Mouse (Mus musculus) limb, embryonic 12.5 days (tissue): ENCODE data around the gene Stk38l. TPM values are rescaled to one million over a fixed set of nuclear protein-coding genes. Genes with fewer than 3 reads are reported as not detected.
"Not testable (repeated sequence)": the region's sequence is repeated elsewhere in the genome, so short reads cannot be mapped to it uniquely, and the experiment has no call there.

ENCODE experiments used
- ATAC-seq: fragments of 200-750 bp; cut with Nextera tagmentation; 2 replicates; pipeline ENCODE4 v1.8.0; 2017; ENCODE audit warnings: low read depth, moderate TSS enrichment; ENCODE audit not compliant: insufficient number of reproducible peaks, insufficient read depth, low FRiP score, low TSS enrichment
- H3K27ac ChIP-seq: fragments of 300-500 bp; sonication (generic); 2 replicates; pipeline ENCODE4 v1.5.1; 2016; ENCODE audit warnings: mild to moderate bottlenecking, moderate library complexity
- H3K27me3 ChIP-seq: fragments of 300-500 bp; sonication (generic); 2 replicates; pipeline ENCODE4 v1.6.1; 2016; ENCODE audit warnings: mild to moderate bottlenecking, moderate library complexity
- H3K36me3 ChIP-seq: fragments of 300-500 bp; sonication (generic); 2 replicates; pipeline ENCODE4 v1.6.1; 2016; ENCODE audit warnings: mild to moderate bottlenecking, moderate library complexity
- H3K4me1 ChIP-seq: fragments of 300-500 bp; sonication (generic); replicated peaks from 2 replicates; pipeline ENCODE4 v1.6.1; 2016
- H3K4me2 ChIP-seq: fragments of 300-500 bp; sonication (generic); 2 replicates; pipeline ENCODE4 v1.6.1; 2016; ENCODE audit warnings: mild to moderate bottlenecking, moderate library complexity
- H3K4me3 ChIP-seq: fragments of 300-500 bp; sonication (generic); replicated peaks from 2 replicates; pipeline ENCODE4 v1.5.1; 2016; ENCODE audit warnings: mild to moderate bottlenecking
- H3K9ac ChIP-seq: fragments of 300-500 bp; sonication (generic); replicated peaks from 2 replicates; pipeline ENCODE4 v1.6.1; 2016; ENCODE audit warnings: mild to moderate bottlenecking, moderate library complexity
- H3K9me3 ChIP-seq: fragments of 300-500 bp; sonication (generic); 2 replicates; pipeline ENCODE4 v1.6.1; 2016; ENCODE audit warnings: mild to moderate bottlenecking, moderate library complexity
- WGBS: fragments of 180-500 bp; shearing (Covaris S2); methylation state at CpG from one replicate; pipeline ENCODE4 v1.1.7; 2016; 5-methylcytosine and 5-hydroxymethylcytosine counted together
- polyA plus RNA-seq: library from polyadenylated mRNA; unstranded; fragments of >200 nt; fragmentation: Nextera tagmentation; extraction: Ambion mirVana; gene quantifications from 2 replicates; pipeline ENCODE4 v1.2.1, GENCODE M21; 2016

Gene Stk38l
- polyA plus RNA-seq, 1 experiment from 2014 or later: 22.6 TPM

- no peak for ATAC-seq
- no peaks in the 10 kb centered on the region for H3K27me3 ChIP-seq
- 89% methylated on average over 5 of the region's 5 CpGs for WGBS
- H3K9ac ChIP-seq: no peak overlapping the region
- peaks cover 83% of the 10 kb centered on the region for H3K36me3 ChIP-seq
- no peaks in the 10 kb centered on the region for H3K9me3 ChIP-seq
- no peak overlapping the region for H3K4me2 ChIP-seq
- no peak overlapping the region for H3K27ac ChIP-seq
- H3K4me1 ChIP-seq: peaks cover 11% of the 10 kb centered on the region
- no peak overlapping the region for H3K4me3 ChIP-seq
These were observed 46.0 kb downstream of the Stk38l start for GRCm38 (mm10) chr6:146770808-146771207.

DNA sequence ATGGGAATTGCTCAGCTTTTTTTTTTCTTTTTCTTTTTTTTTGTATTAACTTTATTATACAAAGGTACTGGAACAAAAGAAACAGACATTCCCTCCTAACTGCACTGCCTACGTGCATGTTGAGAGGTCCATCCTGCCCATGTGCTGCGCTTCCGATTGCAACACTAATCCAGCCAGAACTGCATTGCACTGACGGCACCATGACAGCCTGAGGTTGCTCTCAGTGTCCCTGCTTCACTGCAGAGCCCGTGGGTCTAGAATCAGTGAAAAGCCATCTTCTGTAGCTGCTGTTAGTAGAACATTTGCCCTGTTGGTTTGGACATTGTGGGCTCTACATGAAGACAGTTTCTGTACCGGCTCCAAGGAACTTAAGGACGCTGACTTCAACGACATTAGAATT, 51.1 kb downstream of the Stk38l start:
- not testable (repeated sequence) for H3K9me3 ChIP-seq, H3K4me1 ChIP-seq, H3K27ac ChIP-seq, H3K4me2 ChIP-seq, H3K27me3 ChIP-seq, H3K9ac ChIP-seq, ATAC-seq, H3K4me3 ChIP-seq
- 90% methylated on average over 8 of the region's 8 CpGs for WGBS
- peaks cover 53% of the 10 kb centered on the region for H3K36me3 ChIP-seq

- no peak overlapping the region for H3K9ac ChIP-seq
- no peak overlapping the region for H3K27ac ChIP-seq
- H3K36me3 ChIP-seq: peaks cover 44% of the 10 kb centered on the region
- ATAC-seq: no peak
- WGBS: 66% methylated on average over 2 of the region's 2 CpGs
- no peak overlapping the region for H3K4me2 ChIP-seq
- no peaks in the 10 kb centered on the region for H3K9me3 ChIP-seq
- H3K4me3 ChIP-seq: no peak overlapping the region
- H3K4me1 ChIP-seq: no peaks in the 10 kb centered on the region
- no peaks in the 10 kb centered on the region for H3K27me3 ChIP-seq
These were observed 52.0 kb downstream of the Stk38l start for GRCm38 (mm10) chr6:146776610-146777389.

- no peak overlapping the region for H3K4me3 ChIP-seq
- no peak overlapping the region for H3K9ac ChIP-seq
- ATAC-seq: no peak
- H3K36me3 ChIP-seq: peaks cover 35% of the 10 kb centered on the region
- no peaks in the 10 kb centered on the region for H3K27me3 ChIP-seq
- no peak overlapping the region for H3K4me2 ChIP-seq
- no peaks in the 10 kb centered on the region for H3K4me1 ChIP-seq
- 97% methylated on average over 3 of the region's 3 CpGs for WGBS
- no peak overlapping the region for H3K27ac ChIP-seq
- H3K9me3 ChIP-seq: no peaks in the 10 kb centered on the region
These were observed 53.3 kb downstream of the Stk38l start for GRCm38 (mm10) chr6:146778055-146778454.

DNA sequence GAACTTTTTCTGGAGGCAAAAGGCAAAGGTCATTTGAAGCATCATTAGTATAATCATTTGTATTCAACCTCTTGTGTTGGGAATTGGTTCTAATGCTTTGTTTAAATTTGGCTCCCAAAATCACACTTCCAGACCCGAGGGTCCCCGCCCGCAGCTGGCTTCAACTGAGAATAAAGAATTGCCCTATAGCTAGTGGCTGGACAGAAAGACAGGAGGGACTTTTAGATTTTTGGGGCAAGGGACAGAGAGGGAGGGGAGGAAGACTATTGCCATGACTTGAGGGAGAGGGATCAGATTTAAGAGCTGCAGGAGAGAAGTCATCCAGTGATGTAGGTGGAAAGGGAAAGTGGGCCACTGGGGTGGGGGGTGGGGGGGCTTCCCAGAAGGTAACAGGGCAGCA, 56.8 kb downstream of the Stk38l start:
- H3K9ac ChIP-seq: no peak overlapping the region
- peaks cover 7% of the 10 kb centered on the region; the same call in 1 of the 2 replicates for H3K9me3 ChIP-seq
- H3K4me3 ChIP-seq: no peak overlapping the region
- H3K4me1 ChIP-seq: no peaks in the 10 kb centered on the region
- no peak overlapping the region for H3K27ac ChIP-seq
- WGBS: 85% methylated on average over 3 of the region's 3 CpGs
- peaks cover 9% of the 10 kb centered on the region; the same call in 1 of the 2 replicates for H3K36me3 ChIP-seq
- no peak overlapping the region for H3K4me2 ChIP-seq
- H3K27me3 ChIP-seq: no peaks in the 10 kb centered on the region
- ATAC-seq: no peak

DNA sequence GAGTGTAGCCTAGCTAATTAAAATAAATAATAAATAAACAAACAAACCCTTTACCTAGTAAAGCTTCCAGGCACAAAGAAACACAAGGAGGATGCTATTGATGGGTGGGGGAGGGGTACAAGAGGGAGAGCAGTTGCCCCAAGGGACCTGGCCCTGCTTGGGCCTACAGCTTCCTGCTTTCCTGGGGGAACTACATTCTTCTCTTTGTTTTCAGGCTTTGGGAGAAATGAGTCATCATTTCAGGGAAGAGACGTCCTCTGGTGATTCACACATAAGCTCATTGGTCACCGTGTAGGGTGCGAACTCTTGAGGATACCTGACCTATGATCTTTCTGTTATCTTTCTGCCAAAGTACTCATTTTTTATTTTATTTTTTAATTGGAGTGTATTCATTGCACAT, 68.7 kb downstream of the Stk38l start:
- no peak overlapping the region for H3K9ac ChIP-seq
- peaks cover 14% of the 10 kb centered on the region for H3K4me1 ChIP-seq
- WGBS: 78% methylated on average over 3 of the region's 3 CpGs
- no peak for ATAC-seq
- no peak overlapping the region for H3K27ac ChIP-seq
- H3K27me3 ChIP-seq: peaks cover 11% of the 10 kb centered on the region; the same call in 1 of the 2 replicates
- H3K4me2 ChIP-seq: no peak overlapping the region
- no peaks in the 10 kb centered on the region for H3K36me3 ChIP-seq
- H3K4me3 ChIP-seq: no peak overlapping the region
- H3K9me3 ChIP-seq: no peaks in the 10 kb centered on the region

DNA sequence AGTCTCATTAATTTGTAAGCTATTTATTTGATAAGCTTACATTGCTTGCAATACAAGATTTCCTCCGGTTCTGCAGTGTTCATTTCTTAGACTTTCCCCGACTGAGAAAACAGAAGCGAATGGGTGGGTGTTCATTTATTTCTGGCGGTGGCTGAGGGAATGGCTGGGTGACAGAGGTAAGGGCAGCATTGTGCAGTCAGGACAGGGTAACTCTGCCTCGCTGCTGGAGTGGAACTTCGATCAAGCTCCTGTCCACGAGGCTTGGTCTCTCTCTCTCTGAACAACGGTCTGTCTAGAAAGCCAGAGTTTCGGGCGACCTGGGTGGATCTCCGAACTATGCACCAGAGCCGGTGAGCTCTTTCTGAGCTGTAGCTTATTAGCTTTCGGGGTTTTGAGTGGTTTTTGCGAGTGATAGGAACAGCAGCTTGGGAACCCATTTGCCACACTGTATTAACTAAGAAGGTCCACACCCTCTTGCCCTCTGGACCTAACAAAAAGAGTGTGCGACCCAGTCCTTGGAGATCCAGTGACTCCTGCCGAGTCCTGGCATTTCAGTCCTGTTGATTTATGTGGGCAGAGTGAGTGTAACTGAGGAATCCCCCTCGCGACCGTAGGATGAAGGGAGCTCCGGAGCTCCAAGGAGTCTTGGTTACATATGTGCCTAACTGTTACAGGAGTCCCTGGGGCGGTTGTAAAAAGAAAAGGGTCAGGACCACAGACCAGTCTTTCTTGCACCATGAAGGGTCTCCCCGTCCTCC, 70.5 kb downstream of the Stk38l start:
- no peak overlapping the region for H3K27ac ChIP-seq
- ATAC-seq: peak; percentile 60

GRCm38 (mm10) chr6:146795924-146796545, 71.2 kb downstream of the Stk38l start, which contains the start of gene Arntl2:
Gene Arntl2 (plus strand): TSS chr6:146796055.
- WGBS: 1% methylated on average over 36 of the region's 36 CpGs
- peak; percentile 96 for ATAC-seq

More for the DNA sequence above, 70.5 kb downstream of the Stk38l start:
- H3K27me3 ChIP-seq: peaks cover 11% of the 10 kb centered on the region; the same call in 1 of the 2 replicates
- peak overlapping the region; percentile 80 for H3K4me2 ChIP-seq
- peak overlapping the region; percentile 57 for H3K4me3 ChIP-seq
- H3K36me3 ChIP-seq: no peaks in the 10 kb centered on the region
- H3K9ac ChIP-seq: peak overlapping the region; percentile 74
- WGBS: 16% methylated on average over 22 of the region's 22 CpGs
- peaks cover 14% of the 10 kb centered on the region for H3K4me1 ChIP-seq
- no peaks in the 10 kb centered on the region for H3K9me3 ChIP-seq

DNA sequence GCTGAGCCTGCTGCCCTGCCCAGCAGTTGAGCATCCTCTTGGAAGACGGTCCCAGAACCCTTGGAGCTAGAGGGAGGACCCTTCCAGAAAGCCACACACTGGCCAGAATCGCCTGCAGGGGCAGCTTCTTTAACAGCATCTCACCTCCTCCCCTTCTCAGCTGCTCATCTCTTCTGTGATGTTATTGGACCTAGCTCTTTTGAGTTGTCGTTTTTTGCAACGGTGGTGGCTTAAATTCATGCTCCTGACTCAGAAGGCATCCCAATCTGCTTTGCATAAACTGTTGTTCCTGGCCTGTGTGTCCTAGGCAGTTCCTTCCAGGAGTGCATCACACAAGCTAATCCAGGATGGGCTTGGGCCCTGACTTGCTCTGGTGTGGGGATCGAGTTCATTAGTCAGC, 72.7 kb downstream of the Stk38l start:
- Histone ChIP-seq H3K4me1 (peaks cover 14% of the 10 kb centered on the region), H3K9me3 (no peaks in the 10 kb centered on the region), H3K9ac (no peak overlapping the region), H3K4me2 (no peak overlapping the region), H3K27me3 (peaks cover 11% of the 10 kb centered on the region; the same call in 1 of the 2 replicates), H3K27ac (no peak overlapping the region), H3K4me3 (no peak overlapping the region), H3K36me3 (no peaks in the 10 kb centered on the region)
- 61% methylated on average over 5 of the region's 5 CpGs for WGBS
- no peak for ATAC-seq

More at GRCm38 (mm10) chr6:146795924-146796545, 71.2 kb downstream of the Stk38l start, which contains the start of gene Arntl2:
- Histone ChIP-seq H3K36me3 (no peaks in the 10 kb centered on the region), H3K27me3 (peaks cover 11% of the 10 kb centered on the region; the same call in 1 of the 2 replicates), H3K4me1 (peaks cover 14% of the 10 kb centered on the region), H3K27ac (no peak within 1 kb of the TSS), H3K9me3 (no peaks in the 10 kb centered on the region), H3K4me3 (peak within 1 kb of the TSS; percentile 57), H3K4me2 (peak within 1 kb of the TSS; percentile 80), H3K9ac (peak within 1 kb of the TSS; percentile 74)

DNA sequence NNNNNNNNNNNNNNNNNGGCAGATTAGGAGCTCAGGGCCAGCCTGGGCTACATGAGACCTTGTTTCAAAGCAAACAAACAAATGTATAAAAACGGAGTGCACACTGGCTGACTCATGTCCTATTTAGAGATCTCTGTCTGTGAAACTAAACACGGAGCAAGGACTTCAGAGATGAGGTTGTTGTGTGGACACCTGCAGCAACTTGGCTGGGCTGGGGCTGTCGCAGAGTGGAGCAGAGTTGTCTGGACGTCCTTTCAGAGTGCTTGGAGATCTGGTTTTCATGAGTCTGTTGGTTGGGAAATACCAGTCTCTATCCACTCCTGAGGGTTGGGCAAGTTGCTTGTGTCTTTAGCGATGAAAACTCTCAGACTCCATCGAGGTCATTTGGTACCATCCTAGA, 85.2 kb downstream of the Stk38l start:
- ATAC-seq: no peak

GRCm38 (mm10) chr6:146813007-146813406, 88.2 kb downstream of the Stk38l start:
- 83% methylated on average over 5 of the region's 5 CpGs for WGBS
- Histone ChIP-seq H3K4me3 (no peak overlapping the region), H3K4me2 (no peak overlapping the region), H3K27me3 (no peaks in the 10 kb centered on the region), H3K9me3 (no peaks in the 10 kb centered on the region), H3K27ac (no peak overlapping the region), H3K36me3 (peaks cover 25% of the 10 kb centered on the region), H3K9ac (no peak overlapping the region), H3K4me1 (0 out of 2 replicates have a peak, but pooled peaks cover 4% of the 10 kb centered on the region)
- no peak for ATAC-seq

More for the DNA sequence above, 85.2 kb downstream of the Stk38l start:
- H3K9me3 ChIP-seq: no peaks in the 10 kb centered on the region
- no peaks in the 10 kb centered on the region for H3K27me3 ChIP-seq
- H3K4me1 ChIP-seq: 0 out of 2 replicates have a peak, but pooled peaks cover 4% of the 10 kb centered on the region
- no peak overlapping the region for H3K4me2 ChIP-seq
- no peak overlapping the region for H3K4me3 ChIP-seq
- H3K9ac ChIP-seq: no peak overlapping the region
- 93% methylated on average over 6 of the region's 6 CpGs for WGBS
- no peak overlapping the region for H3K27ac ChIP-seq
- H3K36me3 ChIP-seq: peaks cover 21% of the 10 kb centered on the region
